In the genomic region with DNA sequence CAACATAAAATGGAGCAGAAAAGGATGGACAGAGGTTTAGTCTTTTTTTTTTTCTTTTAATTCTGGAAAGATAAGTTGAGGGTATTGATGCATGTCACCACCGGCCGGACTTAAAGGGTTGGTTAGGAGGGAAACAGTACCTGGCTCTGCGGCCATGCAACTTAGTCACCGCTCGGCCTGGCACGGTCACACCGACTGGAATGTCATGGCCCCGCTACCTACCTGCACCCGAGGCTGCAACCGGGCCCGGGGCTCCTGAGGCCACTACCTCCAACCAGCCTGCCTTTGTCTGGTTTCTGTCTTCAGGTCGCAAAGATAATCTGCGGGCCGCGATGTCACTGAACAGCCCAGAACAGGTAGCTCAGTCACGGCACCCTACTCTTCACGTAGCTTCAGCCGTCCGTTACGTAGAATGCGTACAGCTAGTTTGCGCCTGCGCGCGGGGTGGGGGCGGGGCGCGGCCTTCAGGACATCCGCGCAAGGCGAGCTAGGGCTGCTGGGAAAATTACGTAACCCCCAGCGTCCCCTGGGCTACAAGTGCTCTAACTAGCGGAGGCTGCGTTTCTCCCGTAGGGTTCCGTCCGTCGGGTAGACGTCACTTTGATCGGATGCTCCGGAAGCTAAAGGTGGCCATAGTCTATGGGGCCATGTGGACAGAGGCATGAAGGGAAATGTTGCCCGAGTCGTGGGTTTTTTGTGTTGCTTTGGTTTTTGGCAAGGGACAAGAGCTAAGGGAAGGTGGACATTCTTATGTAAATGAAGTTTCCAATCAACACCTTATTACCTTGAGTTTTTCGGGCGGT, we compare ENCODE assay signal across 8 mouse cellular contexts. TPM values are rescaled to one million over a fixed set of nuclear protein-coding genes. Genes with fewer than 3 reads are reported as not detected.
DNase-seq lines count a peak whose midpoint lies in the region; ATAC-seq and TF ChIP-seq lines count a peak whose summit lies in the region.

A gene (minus strand): TSS at position 418 of the 803 bp plus-strand sequence.

- no peaks in the 10 kb centered on the region for H3K27me3 ChIP-seq in embryonic facial prominence, embryonic 11.5 days (ENCODE audit: control insufficient read depth, insufficient read depth, low read length)
- H3K27me3 ChIP-seq in limb, embryonic 10.5 days (ENCODE audit: low read depth, poor library complexity, severe bottlenecking) = no peaks in the 10 kb centered on the region
- H3K27me3 ChIP-seq in midbrain, embryonic 13.5 days = no peaks in the 10 kb centered on the region
- no peaks in the 10 kb centered on the region for H3K27me3 ChIP-seq in spleen, adult 2 months (ENCODE audit: control insufficient read depth, insufficient read depth, low read length)

- H3K27ac ChIP-seq in embryonic facial prominence, embryonic 11.5 days (replicated peaks; ENCODE audit: low read depth, low read length) = peak within 1 kb of the TSS; percentile 89
- peak within 1 kb of the TSS; percentile 93 for H3K27ac ChIP-seq in limb, embryonic 10.5 days
- H3K27ac ChIP-seq in midbrain, embryonic 13.5 days = peak within 1 kb of the TSS; percentile 97
- peak within 1 kb of the TSS; percentile 97 for H3K27ac ChIP-seq in spleen, adult 2 months (ENCODE audit: insufficient read depth, low read length)

- H3K36me3 ChIP-seq in embryonic facial prominence, embryonic 11.5 days (replicated peaks; ENCODE audit: control insufficient read depth, insufficient read depth, low read depth, low read length) = peaks cover under 1% of the 10 kb centered on the region
- H3K36me3 ChIP-seq in limb, embryonic 10.5 days = peaks cover 40% of the 10 kb centered on the region
- peaks cover 19% of the 10 kb centered on the region for H3K36me3 ChIP-seq in midbrain, embryonic 13.5 days
- peaks cover 7% of the 10 kb centered on the region for H3K36me3 ChIP-seq in spleen, adult 2 months (ENCODE audit: control insufficient read depth, insufficient read depth, low read length)

- peak; percentile 97 for DNase-seq in ovary, adult 18-20 months (ENCODE audit: low spot score)
- DNase-seq in ovary, postnatal 10 days (ENCODE audit: low spot score) = no peak
- DNase-seq in embryonic facial prominence, embryonic 11.5 days (ENCODE audit: low spot score) = peak; percentile 98
- peak; percentile 98 for DNase-seq in kidney, adult 11 months
- DNase-seq in limb, embryonic 10.5 days (ENCODE audit: low spot score) = peak; percentile 94
- peak; percentile 91 to 99 for DNase-seq in spleen, adult 2 months (ENCODE audit: low read depth in 1 of 2, low spot score in 2 of 2)

- ATAC-seq in embryonic facial prominence, embryonic 11.5 days (replicated peaks; ENCODE audit: insufficient number of reproducible peaks, low FRiP score, low TSS enrichment, low read depth) = peak; percentile 98
- ATAC-seq in granulocyte monocyte progenitor cell, adult 5-6 weeks (replicated peaks; ENCODE audit: poor library complexity, severe bottlenecking) = peak; percentile 83
- ATAC-seq in midbrain, embryonic 13.5 days = peak; percentile 99

- no peak for TF ChIP-seq CTCF in spleen, adult 2 months (IDR thresholded peaks at IDR 0.05; ENCODE audit: extremely low read depth, insufficient read depth, insufficient read length, insufficient replicate concordance)

- peak within 1 kb of the TSS; percentile 97 for H3K4me3 ChIP-seq in embryonic facial prominence, embryonic 11.5 days (ENCODE audit: low read depth, low read length)
- H3K4me3 ChIP-seq in limb, embryonic 10.5 days = peak within 1 kb of the TSS; percentile 74
- peak within 1 kb of the TSS; percentile 99 for H3K4me3 ChIP-seq in midbrain, embryonic 13.5 days (replicated peaks)
- H3K4me3 ChIP-seq in spleen, adult 2 months (ENCODE audit: extremely low read depth, insufficient read depth, insufficient read length) = peak within 1 kb of the TSS; percentile 97

- WGBS in embryonic facial prominence, embryonic 11.5 days = under 1% methylated on average over 46 of the region's 46 CpGs
- WGBS in limb, embryonic 10.5 days = under 1% methylated on average over 46 of the region's 46 CpGs
- under 1% methylated on average over 46 of the region's 46 CpGs for WGBS in midbrain, embryonic 13.5 days
- under 1% methylated on average over 46 of the region's 46 CpGs for WGBS in spleen, adult 2 months

- H3K4me1 ChIP-seq in embryonic facial prominence, embryonic 11.5 days (ENCODE audit: control insufficient read depth, insufficient read depth, low read length) = no peaks in the 10 kb centered on the region
- peaks cover 22% of the 10 kb centered on the region for H3K4me1 ChIP-seq in limb, embryonic 10.5 days
- H3K4me1 ChIP-seq in midbrain, embryonic 13.5 days (replicated peaks) = peaks cover 45% of the 10 kb centered on the region
- H3K4me1 ChIP-seq in spleen, adult 2 months (ENCODE audit: control insufficient read depth, insufficient read depth, insufficient read length) = peaks cover 6% of the 10 kb centered on the region

- H3K9me3 ChIP-seq in embryonic facial prominence, embryonic 11.5 days (replicated peaks; ENCODE audit: control insufficient read depth, low read length) = no peaks in the 10 kb centered on the region
- no peaks in the 10 kb centered on the region for H3K9me3 ChIP-seq in limb, embryonic 10.5 days (replicated peaks)
- H3K9me3 ChIP-seq in midbrain, embryonic 13.5 days = no peaks in the 10 kb centered on the region

- peak within 1 kb of the TSS; percentile 98 for H3K9ac ChIP-seq in embryonic facial prominence, embryonic 11.5 days (replicated peaks; ENCODE audit: low read length)
- H3K9ac ChIP-seq in midbrain, embryonic 13.5 days (replicated peaks) = peak within 1 kb of the TSS; percentile 98

- TF ChIP-seq POLR2A in spleen, adult 2 months (IDR thresholded peaks at IDR 0.05; ENCODE audit: low read depth, low read length) = peak; percentile 33; the same call in 1 of the 2 replicates

- peak within 1 kb of the TSS; percentile 44 for H3K4me2 ChIP-seq in embryonic facial prominence, embryonic 11.5 days (ENCODE audit: low read depth, low read length)
- peak within 1 kb of the TSS; percentile 68 for H3K4me2 ChIP-seq in midbrain, embryonic 13.5 days (replicated peaks)

RNA-seq across cellular contexts. Expression of the gene that starts here (rescaled TPM):
- 65.3 and 70.5 TPM in 2 replicates for polyA plus RNA-seq in embryonic facial prominence, embryonic 11.5 days (2014; fragmentation: Nextera tagmentation; extraction: Ambion mirVana)
- total RNA-seq in granulocyte monocyte progenitor cell, adult 5-6 weeks (2014; fragmentation: Nextera tagmentation) = 30.2 and 56.2 TPM in 2 replicates
- 175 and 181 TPM in 2 replicates for total RNA-seq in granulocyte monocyte progenitor cell, adult 5-6 weeks (2017)
- 57.4 and 60.1 TPM in 2 replicates for polyA plus RNA-seq in limb, embryonic 10.5 days (2016; fragmentation: Nextera tagmentation; extraction: Ambion mirVana)
- 96.2 and 101 TPM in 2 replicates for polyA plus RNA-seq in midbrain, embryonic 13.5 days (2015; fragmentation: Nextera tagmentation; extraction: Ambion mirVana)
- 7.0 and 7.3 TPM in 2 replicates for polyA plus RNA-seq in spleen, adult 2 months (2012; rRNA removed)
